Mouse (Mus musculus): Measurements from ENCODE around the gene Crx.

Crx gene

DNA sequence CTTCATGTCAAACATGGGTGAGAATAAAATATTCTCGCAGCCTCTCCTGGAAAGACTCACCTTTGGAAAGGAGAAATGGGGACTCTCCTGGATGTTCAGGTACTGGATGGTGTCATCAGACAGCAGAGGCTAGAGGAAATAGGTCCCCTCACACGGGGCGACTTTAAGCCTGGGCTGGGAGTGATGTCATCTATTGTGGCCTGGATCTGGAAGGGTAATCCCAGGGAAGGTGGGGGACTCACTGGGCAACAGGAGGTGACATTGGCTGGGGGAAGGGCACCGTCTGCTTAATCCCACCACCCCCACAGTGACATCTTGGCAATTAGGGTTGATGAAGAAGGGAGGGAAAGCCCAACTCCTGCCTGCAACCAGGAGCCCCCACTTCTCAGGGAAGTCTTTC is at the start of gene Crx:
TSS of gene Crx (minus strand) at position 213 of the 400 bp plus-strand sequence.
- in situ Hi-C loops (cut with MboI; ENCODE audit: unreplicated experiment in 2 of 2): no loop called here

DNA sequence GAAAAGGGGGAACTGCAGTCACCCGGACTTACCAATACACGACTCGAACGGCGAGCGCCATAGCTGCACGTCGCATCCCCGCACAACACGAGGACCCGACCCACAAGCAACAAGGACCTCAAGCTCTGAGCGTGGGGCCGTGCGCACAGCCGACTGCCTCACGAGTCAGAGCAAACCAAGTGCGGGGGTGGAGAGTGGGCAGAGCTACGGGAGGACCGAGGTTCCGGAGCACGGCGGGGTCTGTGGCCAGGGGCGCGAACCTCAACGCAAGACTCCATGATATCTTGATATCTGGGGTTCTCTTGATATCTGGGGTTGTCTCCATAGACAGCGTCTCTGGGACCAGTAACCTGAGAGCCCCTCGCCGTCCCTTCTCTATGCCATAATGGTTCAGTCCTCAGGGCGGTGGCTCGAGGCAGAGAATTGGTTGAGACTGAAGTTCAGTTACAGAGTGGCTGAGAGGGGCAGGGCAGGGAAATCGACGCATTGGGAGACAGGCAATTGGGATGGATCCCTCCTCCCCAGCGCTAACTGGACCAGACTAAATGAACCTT is 42.5 kb upstream of the Crx start, which contains the start of gene Selenow:
TSS of gene Selenow (minus strand) at position 183 of the 554 bp plus-strand sequence.
- in situ Hi-C loops (cut with MboI; ENCODE audit: unreplicated experiment in 2 of 2): loop anchor here (25.0 kb wide), 1 partner anchor 1335 kb away; no protein-coding TSS in a partner anchor

DNA sequence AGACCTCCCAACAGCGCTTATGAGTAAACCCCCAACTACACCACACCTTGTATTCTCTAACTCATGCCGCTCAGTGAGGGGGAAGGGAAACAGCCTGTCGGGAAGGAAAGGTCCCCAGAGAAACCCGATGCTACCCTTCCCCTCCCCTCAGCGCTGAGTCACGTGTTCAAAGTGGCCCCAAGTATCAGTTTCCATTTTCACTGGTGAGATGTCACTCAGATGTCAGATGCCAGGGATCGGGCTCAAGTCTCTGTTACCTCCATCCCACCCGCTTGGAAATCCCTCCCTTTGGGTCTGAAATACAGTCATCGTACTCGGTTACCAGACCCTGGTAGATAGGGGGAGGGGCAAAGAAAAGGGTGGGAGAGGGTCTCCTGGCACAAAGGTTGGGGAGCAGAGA is 42.0 kb upstream of the Crx start:
- in situ Hi-C loops (cut with MboI; ENCODE audit: unreplicated experiment in 2 of 2): loop anchor here (25.0 kb wide), 1 partner anchor 1334 kb away; no protein-coding TSS in a partner anchor

DNA sequence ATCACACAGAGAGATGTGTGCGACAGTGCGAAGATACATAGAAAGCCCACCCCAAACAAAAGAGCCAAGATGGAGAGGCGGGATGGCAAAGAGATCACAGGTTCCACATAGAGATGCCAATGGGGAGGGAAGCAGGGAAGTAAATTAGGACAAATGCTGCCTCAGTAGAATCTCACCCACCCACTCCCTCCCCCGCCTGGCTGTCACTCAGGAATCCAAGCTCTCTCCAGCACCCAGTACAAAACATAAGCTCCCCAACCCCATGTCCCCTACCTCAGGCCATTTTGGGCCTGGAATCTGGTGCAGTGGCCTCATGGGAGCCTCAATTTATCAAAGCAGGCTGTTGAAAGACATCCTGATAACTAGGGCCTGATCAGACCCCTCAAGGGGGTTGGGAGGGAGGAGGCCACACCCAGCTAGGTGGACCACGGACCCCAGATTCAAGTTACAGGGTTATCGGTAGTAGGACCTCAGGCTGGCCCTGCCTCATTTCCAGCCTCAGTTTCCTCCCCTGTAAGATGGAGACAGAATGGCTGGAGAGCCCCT is 41.0 kb upstream of the Crx start:
- in situ Hi-C loops (cut with MboI; ENCODE audit: unreplicated experiment in 2 of 2): loop anchor here (25.0 kb wide), 1 partner anchor 1333 kb away; no protein-coding TSS in a partner anchor

DNA sequence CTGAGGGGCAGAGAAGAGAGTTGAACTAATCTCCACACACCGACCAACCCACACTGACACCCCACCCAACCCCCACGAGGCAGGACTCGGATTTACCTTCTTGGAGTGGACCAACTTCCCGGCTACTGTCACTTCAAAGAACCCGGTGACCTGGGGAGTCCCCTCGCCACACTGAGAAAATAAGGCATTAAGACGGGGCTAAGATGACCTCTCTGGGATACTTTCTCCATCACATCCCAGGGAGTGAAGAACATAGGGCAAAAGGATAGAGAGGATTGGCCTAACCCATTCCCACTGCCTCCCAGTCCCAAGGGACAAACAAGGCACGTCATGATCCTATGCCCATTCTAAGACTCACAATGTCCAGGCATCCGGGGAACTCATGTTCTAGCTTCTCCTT is 40.2 kb upstream of the Crx start:
- in situ Hi-C loops (cut with MboI; ENCODE audit: unreplicated experiment in 2 of 2): loop anchor here (25.0 kb wide), 1 partner anchor 1333 kb away; no protein-coding TSS in a partner anchor

DNA sequence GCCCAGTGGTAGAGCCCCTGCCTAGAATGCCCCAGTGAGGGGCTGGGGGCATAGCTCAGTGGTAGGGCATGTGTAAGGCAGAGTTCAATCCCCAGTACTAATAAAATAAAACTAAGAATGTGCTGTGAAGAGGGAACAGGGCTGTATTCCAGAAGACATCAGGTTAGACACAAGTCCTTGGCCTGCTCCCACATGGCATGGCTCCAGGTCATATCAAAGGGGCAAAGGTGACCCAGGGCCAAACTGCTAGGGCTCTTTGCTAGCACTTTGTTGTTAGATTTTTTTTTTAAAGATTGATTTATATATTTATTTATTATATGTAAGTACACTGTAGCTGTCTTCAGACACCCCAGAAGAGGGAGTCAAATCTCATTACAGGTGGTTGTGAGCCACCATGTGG is 38.6 kb upstream of the Crx start:
- in situ Hi-C loops (cut with MboI; ENCODE audit: unreplicated experiment in 2 of 2): loop anchor here (25.0 kb wide), 1 partner anchor 1331 kb away; no protein-coding TSS in a partner anchor

DNA sequence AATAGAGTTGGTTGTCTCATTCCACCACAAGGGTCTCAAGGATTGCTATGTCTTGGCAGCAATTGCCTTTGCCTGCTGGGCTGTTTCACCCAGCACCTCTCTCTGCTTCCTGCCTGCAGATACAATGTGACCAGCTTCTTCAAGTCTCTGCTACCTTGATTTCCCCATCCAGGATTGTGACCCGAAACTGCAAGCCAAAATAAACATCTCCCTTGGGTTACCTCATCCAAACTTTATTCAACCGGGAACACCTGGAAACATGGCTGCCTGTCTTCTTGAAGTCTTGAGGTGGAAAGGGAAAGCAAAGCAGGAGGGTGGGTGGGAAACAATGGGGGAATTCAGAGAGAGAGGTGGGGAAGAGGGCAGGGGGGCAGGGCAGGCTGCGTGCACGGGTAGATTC is 37.2 kb upstream of the Crx start:
- in situ Hi-C loops (cut with MboI; ENCODE audit: unreplicated experiment in 2 of 2): loop anchor here (25.0 kb wide), 1 partner anchor 1330 kb away; no protein-coding TSS in a partner anchor

DNA sequence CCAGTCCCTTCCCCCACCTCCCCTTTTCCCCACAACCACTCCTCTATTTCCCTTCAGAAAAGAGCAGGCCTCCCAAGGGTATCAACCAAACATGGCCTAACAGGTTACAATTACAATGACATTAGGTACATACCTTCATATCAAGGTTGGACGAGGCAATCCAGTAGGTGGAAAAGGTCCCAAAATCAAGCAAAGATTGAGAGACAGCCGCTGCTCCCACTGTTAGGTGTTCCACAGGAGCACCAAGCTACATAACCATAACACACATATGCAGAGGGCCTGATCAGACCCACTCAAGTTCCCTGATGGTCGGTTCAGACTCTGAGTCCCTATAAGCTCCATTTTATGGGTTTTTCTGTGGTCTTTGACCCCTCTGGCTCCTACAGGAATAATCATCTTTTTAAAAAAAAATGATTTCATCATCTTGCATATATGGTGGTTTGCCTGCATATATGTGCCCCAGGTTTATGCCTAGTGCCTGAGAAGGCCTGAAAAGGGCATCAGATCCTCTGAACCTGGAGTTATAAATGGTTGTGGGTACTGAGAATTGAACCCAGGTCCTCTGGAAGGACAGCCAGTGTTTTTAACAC is 36.5 kb upstream of the Crx start:
- in situ Hi-C loops (cut with MboI; ENCODE audit: unreplicated experiment in 2 of 2): loop anchor here (25.0 kb wide), 1 partner anchor 1329 kb away; no protein-coding TSS in a partner anchor

DNA sequence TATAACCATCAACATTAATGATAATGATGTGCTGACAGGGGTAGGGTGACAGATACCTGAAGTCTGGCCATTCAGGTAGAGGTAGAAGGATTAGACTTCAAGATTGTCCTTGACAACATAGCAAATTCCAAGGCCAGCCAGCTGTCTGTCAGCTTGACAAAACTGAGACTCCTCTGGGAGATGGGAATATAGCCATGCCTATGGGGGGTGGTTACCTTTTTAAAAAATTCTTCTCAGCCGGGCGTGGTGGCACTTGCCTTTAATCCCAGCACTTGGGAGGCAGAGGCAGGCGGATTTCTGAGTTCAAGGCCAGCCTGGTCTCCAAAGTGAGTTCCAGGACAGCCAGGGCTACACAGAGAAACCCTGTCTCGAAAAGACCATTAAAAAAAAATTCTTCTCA is 35.9 kb upstream of the Crx start:
- in situ Hi-C loops (cut with MboI; ENCODE audit: unreplicated experiment in 2 of 2): loop anchor here (25.0 kb wide), 1 partner anchor 1328 kb away; no protein-coding TSS in a partner anchor

DNA sequence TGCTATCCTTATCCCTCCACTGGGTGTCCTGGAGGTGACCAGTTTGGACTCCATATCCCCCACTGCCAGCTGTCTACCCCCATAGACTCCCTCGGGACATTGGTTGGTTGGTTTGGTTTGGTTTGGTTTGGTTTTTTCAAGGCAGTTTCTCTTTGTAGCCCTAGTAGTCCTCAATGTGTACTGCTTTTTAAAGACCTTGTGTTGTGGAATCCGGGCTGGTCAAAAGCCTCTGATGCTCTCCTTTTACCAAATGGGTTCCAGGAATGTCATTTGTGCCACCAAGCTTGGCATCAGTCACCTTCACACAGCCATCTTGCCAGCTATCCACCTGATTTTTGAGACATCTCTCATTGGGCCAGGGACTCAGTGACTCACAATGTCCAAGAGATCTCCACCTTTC is 35.0 kb upstream of the Crx start:
- in situ Hi-C loops (cut with MboI; ENCODE audit: unreplicated experiment in 2 of 2): loop anchor here (5.0 to 25.0 kb wide), 2 partner anchors 57 to 1327 kb away; no protein-coding TSS in a partner anchor

DNA sequence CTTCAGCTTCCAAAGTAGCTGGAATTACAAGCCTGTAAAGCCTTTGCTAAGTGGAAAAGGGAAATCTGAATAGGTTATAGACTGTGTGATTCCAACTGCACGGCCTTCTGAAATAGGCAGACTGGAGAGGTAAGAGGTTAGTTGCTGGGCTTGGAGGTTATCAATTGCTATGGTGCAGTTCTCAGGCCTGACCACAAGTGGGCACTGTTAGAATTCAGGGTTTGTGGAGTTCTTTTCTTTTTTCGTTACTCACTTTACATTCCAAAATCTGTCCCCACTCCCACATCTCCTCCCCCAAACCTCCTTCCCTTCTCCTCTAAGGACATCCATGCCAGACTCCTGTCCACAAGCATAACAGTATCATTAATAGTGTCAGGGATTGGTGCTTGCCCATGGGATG is 34.5 kb upstream of the Crx start:
- in situ Hi-C loops (cut with MboI; ENCODE audit: unreplicated experiment in 2 of 2): loop anchor here (5.0 to 25.0 kb wide), 2 partner anchors 57 to 1327 kb away; no protein-coding TSS in a partner anchor

DNA sequence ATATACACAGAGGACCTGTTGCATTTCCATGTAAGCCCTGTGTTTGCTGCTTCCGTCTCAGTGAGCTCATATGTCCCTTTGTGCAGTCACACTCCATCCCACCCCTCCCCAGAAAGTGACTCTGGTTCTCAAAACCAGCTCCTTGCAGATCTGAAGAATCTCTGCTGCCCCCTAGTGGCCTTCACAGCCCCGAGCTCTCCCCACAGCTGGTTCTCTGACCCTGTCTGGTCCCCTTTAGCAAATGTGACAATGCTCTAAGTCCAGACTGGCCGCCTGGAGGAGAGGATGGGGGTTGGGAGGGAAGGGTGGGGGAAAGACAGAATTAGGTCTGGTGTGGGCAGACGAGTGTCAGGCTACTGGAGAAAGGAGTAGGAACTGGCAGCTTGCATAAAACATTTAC is 32.4 kb upstream of the Crx start:
- in situ Hi-C loops (cut with MboI; ENCODE audit: unreplicated experiment in 2 of 2): loop anchor here (5.0 to 25.0 kb wide), 2 partner anchors 55 to 1325 kb away; no protein-coding TSS in a partner anchor

DNA sequence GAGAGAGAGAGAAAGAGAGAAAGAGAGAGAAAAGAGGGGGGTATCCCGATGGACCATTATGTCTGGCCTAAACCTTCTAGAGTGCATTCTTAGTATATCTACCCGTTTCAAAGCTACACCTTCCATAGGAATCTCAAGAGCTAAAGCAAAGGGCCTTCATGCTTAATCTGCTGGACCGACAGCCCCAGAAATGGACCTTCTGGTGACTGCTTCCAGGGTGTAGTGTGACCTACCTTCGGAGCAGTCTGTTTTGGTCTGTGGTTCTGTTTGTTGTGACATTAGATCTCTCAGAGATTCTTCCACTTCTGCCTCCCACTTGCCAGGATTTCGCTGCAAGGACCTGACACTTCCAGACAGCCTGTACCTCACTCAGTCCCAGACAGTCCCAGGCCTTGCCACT is 30.8 kb upstream of the Crx start:
- in situ Hi-C loops (cut with MboI; ENCODE audit: unreplicated experiment in 2 of 2): loop anchor here (5.0 to 25.0 kb wide), 2 partner anchors 53 to 1323 kb away; no protein-coding TSS in a partner anchor

DNA sequence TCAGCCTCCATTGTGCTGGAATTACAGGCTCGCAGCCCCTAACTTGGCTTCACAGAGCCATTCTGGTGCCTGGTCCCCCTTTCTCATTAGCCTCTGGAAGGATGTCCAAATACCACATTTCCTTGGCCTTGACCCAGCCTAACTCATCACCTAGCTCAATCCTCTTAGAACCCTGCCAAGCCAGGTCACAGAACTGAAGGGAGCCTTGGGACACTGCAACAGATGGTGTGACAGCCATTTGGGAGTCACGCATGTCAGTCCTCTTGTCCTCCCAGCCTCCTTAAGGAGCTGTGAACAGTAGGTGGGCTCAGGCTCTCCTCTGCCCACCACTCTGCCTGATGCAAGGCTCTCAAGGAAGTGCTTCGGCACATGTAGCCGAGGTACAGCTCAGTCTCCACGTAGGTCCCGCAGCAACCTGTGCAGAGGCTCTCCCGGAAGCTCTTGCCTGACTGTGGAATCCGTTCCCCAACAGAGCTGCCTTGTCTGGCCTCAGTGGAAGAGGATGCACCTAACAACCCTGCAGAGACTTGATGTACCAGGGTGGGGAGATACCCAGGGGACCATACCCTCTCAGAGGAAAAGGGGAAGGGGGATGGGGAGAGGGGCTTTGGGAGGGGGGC is 28.3 kb upstream of the Crx start:
- in situ Hi-C loops (cut with MboI; ENCODE audit: unreplicated experiment in 2 of 2): loop anchor here (25.0 kb wide), 1 partner anchor 1321 kb away; no protein-coding TSS in a partner anchor

DNA sequence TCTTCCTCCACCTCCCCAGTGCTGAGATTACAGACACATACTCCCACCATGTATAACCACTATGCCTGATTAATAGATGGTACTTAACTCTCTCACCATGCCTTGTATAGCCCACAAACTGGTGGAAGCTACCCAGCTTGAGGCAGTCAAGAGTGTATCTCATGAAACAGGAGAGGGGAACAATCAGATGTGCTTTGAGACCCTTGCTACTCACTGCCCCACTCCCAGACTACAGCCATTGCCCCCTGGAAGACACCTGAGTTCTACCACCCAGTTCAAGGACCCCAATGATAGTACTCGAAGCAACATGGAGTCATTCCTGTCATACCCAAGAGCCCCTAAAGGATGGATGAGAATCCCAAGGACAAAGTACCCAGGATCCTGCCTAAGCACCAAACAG is 26.8 kb upstream of the Crx start:
- in situ Hi-C loops (cut with MboI; ENCODE audit: unreplicated experiment in 2 of 2): loop anchor here (25.0 kb wide), 1 partner anchor 1319 kb away; no protein-coding TSS in a partner anchor

DNA sequence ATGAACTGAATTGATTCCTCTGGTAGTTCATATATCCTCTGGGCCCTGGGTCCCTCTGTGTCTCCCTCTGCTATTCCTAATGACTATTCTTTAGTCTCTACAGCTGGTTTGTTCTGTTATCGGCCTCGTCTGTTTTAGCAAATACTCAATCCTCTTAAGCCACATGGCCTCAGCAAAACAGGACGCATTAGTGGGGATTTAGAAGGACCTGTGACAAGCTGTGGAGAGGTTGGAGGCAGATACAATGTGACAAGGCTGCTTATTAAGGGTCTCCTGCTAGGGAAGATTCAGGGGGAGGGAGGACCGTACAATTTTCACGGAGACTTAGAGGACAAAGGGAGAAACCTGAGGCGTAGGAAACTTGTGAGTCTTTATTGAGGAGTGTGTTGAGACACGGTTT is 26.1 kb upstream of the Crx start:
- in situ Hi-C loops (cut with MboI; ENCODE audit: unreplicated experiment in 2 of 2): loop anchor here (25.0 kb wide), 1 partner anchor 1319 kb away; no protein-coding TSS in a partner anchor

DNA sequence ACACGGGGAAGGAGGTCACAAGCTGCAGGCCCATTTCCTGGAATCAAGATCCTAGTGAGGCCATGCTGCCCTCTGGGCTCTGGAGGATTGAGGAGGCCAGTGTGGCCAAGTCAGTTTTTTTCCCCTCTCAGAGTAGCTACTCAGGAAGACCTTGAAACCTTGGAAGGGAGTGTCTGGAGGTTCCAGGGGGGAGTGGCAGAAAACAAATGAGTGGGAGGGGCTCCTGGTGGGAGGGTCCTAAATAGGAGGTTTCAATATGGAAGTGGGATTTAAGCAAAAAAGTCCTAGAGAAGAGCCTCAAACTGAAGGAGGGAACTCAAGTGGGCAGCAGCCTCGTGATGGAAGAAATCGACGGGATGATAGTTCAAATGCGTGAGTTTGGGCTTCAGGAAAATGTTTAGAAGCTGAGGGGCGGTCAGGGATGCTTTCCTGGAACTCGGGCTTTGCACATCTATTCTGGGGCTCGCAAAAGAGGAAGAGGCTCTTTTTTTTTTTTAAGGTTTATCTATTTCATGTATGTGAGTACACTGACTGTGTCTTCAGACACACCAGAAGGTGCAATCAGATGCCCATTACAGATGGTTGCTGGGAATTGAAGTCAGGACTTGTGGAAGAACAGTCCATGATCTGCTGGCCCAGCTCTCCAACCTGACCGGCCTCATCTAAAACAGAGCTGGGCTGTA is 21.7 kb upstream of the Crx start:
- in situ Hi-C loops (cut with MboI; ENCODE audit: unreplicated experiment in 2 of 2): loop anchor here (25.0 kb wide), 1 partner anchor 1314 kb away; no protein-coding TSS in a partner anchor

DNA sequence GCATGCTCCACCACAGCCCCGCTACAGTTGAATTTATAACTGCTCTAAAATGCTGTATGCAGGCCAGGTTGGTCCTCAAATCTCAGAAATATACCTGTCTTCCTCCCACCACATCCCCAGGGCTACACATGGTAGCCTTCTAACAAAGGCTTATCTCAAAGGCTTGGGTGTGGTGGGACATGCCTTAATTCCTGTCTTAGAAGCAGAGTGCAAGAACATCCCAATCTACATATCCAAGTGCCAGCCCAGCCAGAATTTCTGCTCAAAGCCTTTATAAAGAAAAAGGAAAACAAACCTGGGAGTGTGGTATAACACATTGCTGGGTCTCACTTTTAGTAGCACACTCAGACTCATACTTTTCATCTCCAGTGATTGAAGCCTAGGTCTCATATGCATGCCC is 14.5 kb upstream of the Crx start:
- in situ Hi-C loops (cut with MboI; ENCODE audit: unreplicated experiment in 2 of 2): no loop called here

DNA sequence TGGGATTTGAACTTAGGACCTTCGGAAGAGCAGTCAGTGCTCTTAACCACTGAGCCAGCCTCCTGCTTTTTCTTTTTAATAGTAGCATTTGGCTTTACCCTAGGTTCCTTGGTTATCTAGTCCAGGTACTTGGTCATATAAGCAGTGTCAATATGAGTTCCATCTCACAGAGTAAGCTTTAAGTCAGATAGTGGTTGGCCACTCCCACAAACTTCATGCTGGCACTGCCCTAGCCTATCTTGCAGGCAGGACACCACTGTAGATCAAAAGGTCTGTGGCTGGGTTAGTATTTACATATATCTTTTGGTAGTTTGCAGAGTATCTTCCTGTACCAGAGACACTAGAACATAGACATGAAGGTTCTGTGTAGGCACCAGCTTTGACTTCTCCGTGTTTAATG is 4.4 kb upstream of the Crx start:
- in situ Hi-C loops (cut with MboI; ENCODE audit: unreplicated experiment in 2 of 2): no loop called here

DNA sequence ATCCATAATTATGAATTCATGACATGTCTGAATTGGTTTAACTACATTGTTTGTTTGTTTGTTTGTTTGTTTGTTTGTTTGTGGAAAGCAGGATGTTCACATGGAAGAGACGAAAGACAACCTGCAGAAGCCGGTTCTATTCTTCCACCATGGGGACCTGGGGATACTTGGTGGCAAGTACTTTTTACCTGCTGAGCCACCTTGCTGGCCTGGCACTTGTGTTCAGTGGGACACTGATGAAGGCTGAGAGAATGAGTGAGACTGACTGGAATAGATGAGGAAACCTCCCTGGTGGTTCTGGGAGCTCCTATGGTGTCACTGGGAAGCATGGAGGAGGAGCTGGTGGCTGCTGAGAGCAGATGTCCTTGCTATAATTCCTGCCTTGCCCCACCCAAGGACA is 2.5 kb upstream of the Crx start, which contains the start of gene Crxos:
TSS of gene Crxos (plus strand) at position 301 of the 400 bp plus-strand sequence.
- in situ Hi-C loops (cut with MboI; ENCODE audit: unreplicated experiment in 2 of 2): no loop called here
